Mouse (Mus musculus) T-helper 17 cell (primary cell): Measurements from ENCODE around the gene Slc25a33.

Source experiments
- in situ Hi-C, 2 experiments: fragments of 300-600 bp; cut with MboI, MseI; formaldehyde crosslinking; loops; 1 replicate in 1 of 2; 2 replicates in 1 of 2; pipeline ENCODE4 v1.15.1; 2025; ENCODE audit warnings: high pct_unique_total_duplicates in 2 of 2

Slc25a33 gene

DNA sequence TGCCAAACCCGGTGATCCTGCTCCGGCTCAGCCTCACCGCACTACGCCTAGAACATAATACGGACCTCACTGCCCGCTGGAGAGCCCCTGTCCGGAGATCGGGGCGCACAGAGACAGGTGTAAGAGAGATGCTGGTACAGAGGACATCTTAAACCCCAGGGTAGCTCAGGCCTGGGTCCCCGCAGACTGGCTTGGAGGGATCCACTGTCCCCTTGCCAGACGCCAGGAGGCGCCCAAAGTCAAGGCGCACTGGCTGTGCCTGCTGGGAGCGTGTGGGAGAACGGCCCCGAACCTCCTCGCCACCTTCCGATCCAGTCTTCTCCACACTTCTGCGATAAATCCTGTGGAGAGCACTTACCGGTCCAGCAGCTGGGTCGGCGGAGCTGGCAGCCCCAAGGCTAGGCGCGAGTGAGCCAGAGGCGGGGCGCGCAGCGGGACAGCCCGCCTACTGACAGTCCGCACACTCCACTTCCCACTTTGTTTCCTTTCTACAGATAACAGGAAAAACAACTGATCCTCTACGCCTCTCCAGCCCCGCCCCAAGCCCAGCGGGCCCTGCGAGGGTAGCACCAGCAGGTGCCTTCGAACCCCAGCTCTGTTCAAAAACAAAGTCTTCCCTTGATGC, 75.8 kb downstream of the Slc25a33 start:
- in situ Hi-C loops, result no loop called here

DNA sequence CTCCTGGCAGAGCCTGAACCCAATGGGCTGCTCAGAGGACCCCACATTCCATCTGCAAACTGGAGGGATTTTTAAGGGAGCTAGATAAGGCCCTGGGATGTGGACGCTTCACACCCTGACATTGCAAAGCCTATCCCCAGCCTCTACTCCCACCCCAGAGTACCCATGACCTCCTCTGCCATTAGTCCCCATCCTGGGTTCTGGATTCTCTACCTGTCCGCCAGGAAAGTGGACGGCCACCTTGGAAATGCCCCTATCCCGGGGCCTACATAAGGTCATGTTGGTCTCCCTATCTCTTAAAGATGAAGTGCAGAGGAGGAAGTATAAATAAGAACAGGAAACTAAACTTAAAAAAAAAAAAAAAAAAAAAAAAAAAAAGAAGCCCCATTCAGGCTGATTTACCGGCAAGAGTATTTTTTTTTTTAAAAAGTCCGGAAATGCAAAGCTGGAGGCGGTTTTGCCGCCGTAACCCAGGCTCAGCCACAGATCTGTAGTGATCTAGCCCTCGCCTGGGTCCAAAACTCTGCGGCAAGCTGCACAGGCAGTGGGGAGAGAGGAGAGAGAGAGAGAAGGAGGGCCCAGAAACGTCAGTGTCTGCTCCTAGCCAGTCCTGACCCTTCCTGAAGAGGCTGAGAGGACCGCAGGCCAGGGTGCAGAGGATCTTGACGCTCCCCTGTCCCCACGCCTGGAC, 76.4 kb downstream of the Slc25a33 start:
- in situ Hi-C loops, result no loop called here

GRCm38 (mm10) chr4:149696189-149696971, 77.7 kb downstream of the Slc25a33 start:
- in situ Hi-C loops, result no loop called here
